Mouse (Mus musculus): ENCODE measurements around the gene Fbxo7.

The Fbxo7 gene

DNA sequence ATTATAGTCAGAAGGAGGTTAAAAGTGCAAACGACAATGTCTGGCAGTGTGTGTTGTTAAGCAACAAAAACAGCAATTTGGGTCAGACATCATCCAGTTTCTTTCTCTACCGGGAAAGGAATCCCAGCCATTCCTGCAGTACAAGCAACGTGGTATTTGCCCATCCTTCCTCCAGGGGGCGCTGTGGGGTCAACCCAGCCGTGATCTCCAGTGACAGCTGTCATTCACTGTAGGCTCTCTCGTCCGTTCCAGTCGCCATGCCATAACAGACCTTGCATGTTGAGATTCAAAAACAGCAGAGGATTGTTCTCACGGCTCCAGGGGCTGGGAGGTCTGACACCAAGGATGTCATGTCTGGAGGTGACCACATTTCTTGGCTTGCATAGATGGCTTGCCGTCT, 70.1 kb downstream of the Fbxo7 start:
- no peak for DNase-seq (ENCODE audit: low spot score)

DNA sequence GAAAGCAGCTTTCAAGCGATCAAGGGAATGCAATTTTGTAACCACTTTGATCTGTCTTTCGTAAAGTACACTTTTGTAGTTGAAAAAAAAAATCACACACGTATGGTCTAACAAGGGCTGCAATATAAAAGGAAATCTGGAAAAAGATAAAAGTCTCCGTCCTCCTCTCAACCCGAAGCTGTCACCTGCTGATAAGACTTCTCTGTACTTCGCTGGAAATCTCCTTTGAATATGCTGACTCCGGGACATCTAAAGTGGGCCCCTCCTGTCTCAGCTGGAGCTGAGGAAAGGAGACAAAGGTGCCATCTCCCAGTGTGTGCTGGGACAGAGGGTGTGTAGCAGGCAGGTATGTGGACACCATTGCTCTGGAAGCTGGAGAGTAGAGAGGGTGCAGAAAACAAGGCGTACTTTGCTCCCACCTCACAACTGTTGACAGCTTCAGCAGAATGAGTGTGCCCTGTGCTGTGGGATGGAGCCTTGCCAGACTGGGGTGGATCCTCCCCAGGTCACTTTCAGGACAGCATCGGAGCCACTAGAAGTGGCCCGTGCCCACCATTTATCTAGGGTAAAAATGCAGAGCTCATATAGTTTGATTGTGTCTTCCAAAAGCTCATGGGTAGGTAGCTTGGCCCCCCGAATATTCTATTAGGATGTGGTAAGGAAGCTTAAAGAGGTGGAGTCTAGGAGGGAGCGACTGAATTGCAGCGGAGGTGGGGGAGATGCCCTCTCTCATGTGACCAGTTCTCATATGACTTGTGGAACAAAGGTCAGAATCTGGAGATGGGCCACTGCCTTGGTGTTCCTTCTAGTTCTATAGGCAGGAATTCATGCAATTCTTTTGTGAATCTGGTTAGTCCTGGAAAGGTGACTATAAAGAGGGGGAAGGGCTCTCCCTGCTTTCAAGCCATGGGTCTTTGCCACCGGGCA, 71.6 kb downstream of the Fbxo7 start:
- DNase-seq (ENCODE audit: low spot score) = no peak

DNA sequence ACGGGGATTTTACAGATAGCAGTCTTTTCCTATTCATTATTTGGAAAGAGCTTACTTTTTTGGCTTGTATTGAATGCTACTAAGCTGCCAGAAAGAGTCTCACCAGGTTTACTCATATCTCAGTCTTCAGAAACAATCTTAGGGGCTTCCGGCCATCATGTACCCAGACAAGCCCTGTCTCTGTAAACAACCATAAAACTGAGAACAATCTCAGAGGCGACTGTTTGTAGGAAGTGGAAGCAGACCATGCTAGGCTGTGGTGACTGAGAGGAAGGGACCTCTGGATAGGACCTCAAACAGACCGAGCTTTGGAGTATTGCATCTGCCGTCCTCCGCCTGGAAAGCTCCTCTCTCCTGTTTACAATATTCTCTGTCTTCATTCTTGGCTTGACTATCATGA, 76.6 kb downstream of the Fbxo7 start:
- DNase-seq (ENCODE audit: low spot score) = no peak

DNA sequence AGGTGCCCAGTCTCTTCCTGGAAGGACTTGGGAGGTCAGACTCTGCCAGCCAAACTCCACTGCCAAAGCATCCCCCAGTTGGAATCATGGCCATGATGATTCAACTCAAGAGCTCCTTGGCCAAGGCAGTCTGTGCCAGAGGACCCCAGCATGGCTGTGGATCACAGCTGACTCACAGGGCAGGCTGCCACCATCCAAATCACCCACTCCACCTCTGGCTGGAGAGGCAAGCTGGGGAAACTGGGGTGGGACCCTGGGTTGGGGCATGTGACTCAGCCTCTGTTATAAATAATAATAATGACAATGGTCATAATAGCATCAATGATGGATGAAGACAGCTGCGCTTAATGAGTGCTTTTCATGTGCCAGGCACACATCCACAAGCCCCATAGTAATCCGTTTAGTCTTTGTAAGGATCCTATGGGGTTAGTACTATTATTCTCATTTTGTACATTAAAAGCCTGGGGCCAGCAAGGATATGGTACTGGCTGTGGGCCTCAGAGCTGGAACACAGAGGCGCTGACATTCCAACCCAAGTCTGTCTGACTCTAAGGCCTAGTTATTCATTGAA, 78.6 kb downstream of the Fbxo7 start:
- no peak for DNase-seq (ENCODE audit: low spot score)

All from layer of hippocampus, adult 9-10 months (tissue).